Comparison of ENCODE assay signal across 8 mouse cellular contexts in the genomic region with DNA sequence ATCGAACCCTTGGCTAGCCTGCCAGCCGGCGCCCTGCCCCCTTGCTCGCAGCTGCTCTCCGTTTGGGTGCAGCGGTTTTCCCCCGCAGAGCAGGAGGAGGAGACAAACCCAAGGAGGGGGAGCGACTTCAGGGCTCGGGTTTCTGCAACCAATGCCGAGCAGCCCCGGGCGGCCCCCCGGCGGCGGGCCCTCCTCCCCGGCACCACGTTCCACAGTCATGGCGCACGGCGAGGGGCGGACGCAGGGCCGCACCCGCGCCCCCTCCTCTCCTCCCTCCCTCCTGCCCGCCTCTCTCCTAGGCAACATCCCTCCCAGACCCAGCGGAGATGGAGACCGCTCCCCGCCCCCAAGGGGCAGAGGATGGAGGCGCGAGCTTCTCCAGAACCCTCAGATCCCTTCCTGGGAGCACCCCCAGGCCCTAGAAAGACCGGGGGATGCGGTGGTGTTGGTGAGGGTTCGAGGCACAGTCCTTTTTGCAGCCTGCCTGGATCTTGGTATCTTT.
DNase-seq lines count a peak whose midpoint lies in the region; ATAC-seq lines count a peak whose summit lies in the region.

No protein-coding gene starts in this region.

- peak; percentile 94 for ATAC-seq in CD4-positive, CD25-positive, alpha-beta regulatory T cell, adult 4 months
- ATAC-seq in forebrain, embryonic 15.5 days (replicated peaks): peak; percentile 96
- ATAC-seq in neural tube, embryonic 14.5 days (ENCODE audit: low read depth): peak; percentile 95

- peak overlapping the region; percentile 67 for H3K4me3 ChIP-seq in brown adipose tissue, adult 24 weeks (ENCODE audit: insufficient read depth, low read depth, low read length)
- H3K4me3 ChIP-seq in forebrain, embryonic 15.5 days: peak overlapping the region; percentile 65
- peak overlapping the region; percentile 62 for H3K4me3 ChIP-seq in neural tube, embryonic 14.5 days (ENCODE audit: low read depth, low read length)

- H3K27me3 ChIP-seq in forebrain, embryonic 15.5 days: no peaks in the 10 kb centered on the region
- H3K27me3 ChIP-seq in neural tube, embryonic 14.5 days (ENCODE audit: control insufficient read depth, insufficient read depth, low read length): no peaks in the 10 kb centered on the region

- intact Hi-C loops in heart, postnatal 25 days (cut with DNase I): loop anchor here (5.0 kb wide), 1 partner anchor 43 kb away; no protein-coding TSS in a partner anchor

- peak overlapping the region; percentile 92 for H3K4me2 ChIP-seq in forebrain, embryonic 15.5 days (replicated peaks)
- peak overlapping the region; percentile 86 for H3K4me2 ChIP-seq in neural tube, embryonic 14.5 days (ENCODE audit: low read depth, low read length)

- peak; percentile 92 for DNase-seq in heart, postnatal 25 days (ENCODE audit: low spot score)
- peak; percentile 93 to 95 for DNase-seq in layer of hippocampus, adult 18-20 months (ENCODE audit: low spot score in 2 of 2)
- DNase-seq in lung, adult 18-20 months: peak; percentile 86 to 90
- DNase-seq in testis, postnatal 10 days (ENCODE audit: low spot score): peak; percentile 92

- H3K9me3 ChIP-seq in forebrain, embryonic 15.5 days: no peaks in the 10 kb centered on the region
- no peaks in the 10 kb centered on the region for H3K9me3 ChIP-seq in neural tube, embryonic 14.5 days (ENCODE audit: control insufficient read depth, low read length)

- no peaks in the 10 kb centered on the region for H3K4me1 ChIP-seq in brown adipose tissue, adult 24 weeks (ENCODE audit: control insufficient read depth, insufficient read depth, insufficient read length, low read length)
- H3K4me1 ChIP-seq in forebrain, embryonic 15.5 days: peaks cover 40% of the 10 kb centered on the region
- H3K4me1 ChIP-seq in neural tube, embryonic 14.5 days (ENCODE audit: control insufficient read depth, insufficient read depth, low read length): peaks cover 22% of the 10 kb centered on the region

- H3K27ac ChIP-seq in brown adipose tissue, adult 24 weeks (replicated peaks; ENCODE audit: low read depth, low read length): 0 out of 2 replicates have a peak overlapping the region, but pooled peaks have one; percentile 26
- H3K27ac ChIP-seq in forebrain, embryonic 15.5 days (replicated peaks): peak overlapping the region; percentile 99
- H3K27ac ChIP-seq in neural tube, embryonic 14.5 days (ENCODE audit: low read depth, low read length): peak overlapping the region; percentile 95

- WGBS in forebrain, embryonic 15.5 days: 0% methylated on average over 21 of the region's 34 CpGs
- WGBS in neural tube, embryonic 14.5 days: 0% methylated on average over 29 of the region's 34 CpGs

- H3K9ac ChIP-seq in forebrain, embryonic 15.5 days (replicated peaks): peak overlapping the region; percentile 90
- H3K9ac ChIP-seq in neural tube, embryonic 14.5 days (replicated peaks; ENCODE audit: low read depth, low read length): peak overlapping the region; percentile 85

- no peaks in the 10 kb centered on the region for H3K36me3 ChIP-seq in forebrain, embryonic 15.5 days
- no peaks in the 10 kb centered on the region for H3K36me3 ChIP-seq in neural tube, embryonic 14.5 days (ENCODE audit: control insufficient read depth, insufficient read depth, low read length)

Comparison
In these comparisons a context has a peak if more than half of its experiments do, and no peak if none do; other contexts are left out.
1. Peak in every context shown above with its lines: DNase-seq, ATAC-seq, H3K4me3 ChIP-seq and H3K27ac ChIP-seq.
2. H3K27ac ChIP-seq: peak in every context shown above with its lines; median percentile 99 in forebrain, embryonic 15.5 days; 95 in neural tube, embryonic 14.5 days; 26 in brown adipose tissue, adult 24 weeks.